Mouse (Mus musculus): ENCODE data around the gene Lcp1. TPM values are rescaled to one million over a fixed set of nuclear protein-coding genes. Genes with fewer than 3 reads are reported as not detected.

The Lcp1 gene
- total and polyA plus RNA-seq, 2 experiments from 2014 or later = 11.2 to 11.3 TPM

GRCm38 (mm10) chr14:75154481-75154880, 23.6 kb downstream of the Lcp1 start:
- no peak for DNase-seq (ENCODE audit: low spot score)
- WGBS = 70% methylated on average over 8 of the region's 8 CpGs

GRCm38 (mm10) chr14:75159375-75159774, 28.5 kb downstream of the Lcp1 start:
- H3K9me3 ChIP-seq (replicated peaks; ENCODE audit: control insufficient read depth, low read length) = no peaks in the 10 kb centered on the region
- H3K4me2 ChIP-seq (ENCODE audit: low read depth, low read length) = no peak overlapping the region
- no peak for TF ChIP-seq CTCF (IDR thresholded peaks at IDR 0.05; ENCODE audit: low read depth)
- TF ChIP-seq EP300 (IDR thresholded peaks at IDR 0.05; ENCODE audit: low read depth) = no peak
- no peaks in the 10 kb centered on the region for H3K4me1 ChIP-seq (ENCODE audit: control insufficient read depth, insufficient read depth)
- no peaks in the 10 kb centered on the region for H3K36me3 ChIP-seq (replicated peaks; ENCODE audit: control insufficient read depth, insufficient read depth, low read length)
- DNase-seq (ENCODE audit: low spot score) = no peak
- no peak overlapping the region for H3K4me3 ChIP-seq (ENCODE audit: low read depth, low read length)
- H3K27me3 ChIP-seq (ENCODE audit: control insufficient read depth, insufficient read depth, low read length) = no peaks in the 10 kb centered on the region
- 78% methylated on average over 2 of the region's 2 CpGs for WGBS
- H3K9ac ChIP-seq (replicated peaks; ENCODE audit: low read depth, low read length) = no peak overlapping the region
- no peak overlapping the region for H3K27ac ChIP-seq (ENCODE audit: low read depth)
- no peak for ATAC-seq (ENCODE audit: insufficient read depth, low read depth)

More at GRCm38 (mm10) chr14:75154481-75154880, 23.6 kb downstream of the Lcp1 start:
- H3K4me3 ChIP-seq (ENCODE audit: low read depth, low read length) = no peak overlapping the region
- H3K27me3 ChIP-seq (ENCODE audit: control insufficient read depth, insufficient read depth, low read length) = no peaks in the 10 kb centered on the region
- H3K9ac ChIP-seq (replicated peaks; ENCODE audit: low read depth, low read length) = no peak overlapping the region
- no peaks in the 10 kb centered on the region for H3K36me3 ChIP-seq (replicated peaks; ENCODE audit: control insufficient read depth, insufficient read depth, low read length)
- TF ChIP-seq CTCF (IDR thresholded peaks at IDR 0.05; ENCODE audit: low read depth) (no peak), EP300 (IDR thresholded peaks at IDR 0.05; ENCODE audit: low read depth) (no peak)
- no peak overlapping the region for H3K4me2 ChIP-seq (ENCODE audit: low read depth, low read length)
- no peak overlapping the region for H3K27ac ChIP-seq (ENCODE audit: low read depth)
- ATAC-seq (ENCODE audit: insufficient read depth, low read depth) = no peak
- H3K4me1 ChIP-seq (ENCODE audit: control insufficient read depth, insufficient read depth) = no peaks in the 10 kb centered on the region
- no peaks in the 10 kb centered on the region for H3K9me3 ChIP-seq (replicated peaks; ENCODE audit: control insufficient read depth, low read length)

GRCm38 (mm10) chr14:75163866-75164265, 33.0 kb downstream of the Lcp1 start:
- TF ChIP-seq CTCF (IDR thresholded peaks at IDR 0.05; ENCODE audit: low read depth) (no peak), EP300 (IDR thresholded peaks at IDR 0.05; ENCODE audit: low read depth) (no peak)
- H3K4me3 ChIP-seq (ENCODE audit: low read depth, low read length) = no peak overlapping the region
- H3K36me3 ChIP-seq (replicated peaks; ENCODE audit: control insufficient read depth, insufficient read depth, low read length) = no peaks in the 10 kb centered on the region
- no peak overlapping the region for H3K4me2 ChIP-seq (ENCODE audit: low read depth, low read length)
- H3K4me1 ChIP-seq (ENCODE audit: control insufficient read depth, insufficient read depth) = no peaks in the 10 kb centered on the region
- H3K27ac ChIP-seq (ENCODE audit: low read depth) = no peak overlapping the region
- no peak overlapping the region for H3K9ac ChIP-seq (replicated peaks; ENCODE audit: low read depth, low read length)
- no peaks in the 10 kb centered on the region for H3K27me3 ChIP-seq (ENCODE audit: control insufficient read depth, insufficient read depth, low read length)
- ATAC-seq (ENCODE audit: insufficient read depth, low read depth) (no peak), DNase-seq (ENCODE audit: low spot score) (no peak)
- no peaks in the 10 kb centered on the region for H3K9me3 ChIP-seq (replicated peaks; ENCODE audit: control insufficient read depth, low read length)
- 82% methylated on average over 8 of the region's 8 CpGs for WGBS

GRCm38 (mm10) chr14:75164345-75164744, 33.4 kb downstream of the Lcp1 start:
- no peaks in the 10 kb centered on the region for H3K27me3 ChIP-seq (ENCODE audit: control insufficient read depth, insufficient read depth, low read length)
- ATAC-seq (ENCODE audit: insufficient read depth, low read depth) (no peak), DNase-seq (ENCODE audit: low spot score) (no peak)
- H3K9me3 ChIP-seq (replicated peaks; ENCODE audit: control insufficient read depth, low read length) = no peaks in the 10 kb centered on the region
- H3K36me3 ChIP-seq (replicated peaks; ENCODE audit: control insufficient read depth, insufficient read depth, low read length) = no peaks in the 10 kb centered on the region
- no peaks in the 10 kb centered on the region for H3K4me1 ChIP-seq (ENCODE audit: control insufficient read depth, insufficient read depth)
- no peak overlapping the region for H3K4me3 ChIP-seq (ENCODE audit: low read depth, low read length)
- H3K27ac ChIP-seq (ENCODE audit: low read depth) = no peak overlapping the region
- TF ChIP-seq EP300 (IDR thresholded peaks at IDR 0.05; ENCODE audit: low read depth) (no peak), CTCF (IDR thresholded peaks at IDR 0.05; ENCODE audit: low read depth) (no peak)
- no peak overlapping the region for H3K9ac ChIP-seq (replicated peaks; ENCODE audit: low read depth, low read length)
- H3K4me2 ChIP-seq (ENCODE audit: low read depth, low read length) = no peak overlapping the region
- WGBS = 88% methylated on average over 9 of the region's 9 CpGs

GRCm38 (mm10) chr14:75165574-75166131, 34.8 kb downstream of the Lcp1 start:
- no peak overlapping the region for H3K9ac ChIP-seq (replicated peaks; ENCODE audit: low read depth, low read length)
- no peak for TF ChIP-seq CTCF (IDR thresholded peaks at IDR 0.05; ENCODE audit: low read depth)
- no peak for TF ChIP-seq EP300 (IDR thresholded peaks at IDR 0.05; ENCODE audit: low read depth)

GRCm38 (mm10) chr14:75168501-75168900, 37.6 kb downstream of the Lcp1 start:
- no peak for DNase-seq (ENCODE audit: low spot score)
- TF ChIP-seq EP300 (IDR thresholded peaks at IDR 0.05; ENCODE audit: low read depth) = no peak
- TF ChIP-seq CTCF (IDR thresholded peaks at IDR 0.05; ENCODE audit: low read depth) = no peak
- H3K4me3 ChIP-seq (ENCODE audit: low read depth, low read length) = no peak overlapping the region
- no peak overlapping the region for H3K9ac ChIP-seq (replicated peaks; ENCODE audit: low read depth, low read length)
- no peak overlapping the region for H3K27ac ChIP-seq (ENCODE audit: low read depth)
- no peak for ATAC-seq (ENCODE audit: insufficient read depth, low read depth)
- H3K4me1 ChIP-seq (ENCODE audit: control insufficient read depth, insufficient read depth) = peaks cover 24% of the 10 kb centered on the region
- 32% methylated on average over 3 of the region's 3 CpGs for WGBS
- no peak overlapping the region for H3K4me2 ChIP-seq (ENCODE audit: low read depth, low read length)
- no peaks in the 10 kb centered on the region for H3K27me3 ChIP-seq (ENCODE audit: control insufficient read depth, insufficient read depth, low read length)
- H3K36me3 ChIP-seq (replicated peaks; ENCODE audit: control insufficient read depth, insufficient read depth, low read length) = no peaks in the 10 kb centered on the region
- no peaks in the 10 kb centered on the region for H3K9me3 ChIP-seq (replicated peaks; ENCODE audit: control insufficient read depth, low read length)

More at GRCm38 (mm10) chr14:75165574-75166131, 34.8 kb downstream of the Lcp1 start:
- ATAC-seq (ENCODE audit: insufficient read depth, low read depth) = no peak
- no peak overlapping the region for H3K4me2 ChIP-seq (ENCODE audit: low read depth, low read length)
- WGBS = 66% methylated on average over 2 of the region's 2 CpGs
- H3K4me3 ChIP-seq (ENCODE audit: low read depth, low read length) = no peak overlapping the region
- H3K9me3 ChIP-seq (replicated peaks; ENCODE audit: control insufficient read depth, low read length) = no peaks in the 10 kb centered on the region
- DNase-seq (ENCODE audit: low spot score) = no peak
- peaks cover 6% of the 10 kb centered on the region for H3K4me1 ChIP-seq (ENCODE audit: control insufficient read depth, insufficient read depth)
- H3K27me3 ChIP-seq (ENCODE audit: control insufficient read depth, insufficient read depth, low read length) = no peaks in the 10 kb centered on the region
- no peaks in the 10 kb centered on the region for H3K36me3 ChIP-seq (replicated peaks; ENCODE audit: control insufficient read depth, insufficient read depth, low read length)
- no peak overlapping the region for H3K27ac ChIP-seq (ENCODE audit: low read depth)

Data from heart, postnatal 0 days (tissue).